Mouse (Mus musculus): ENCODE measurements at regions not wholly inside any gene's neighbourhood (a gene's known extent, or its start where the extent isn't known, plus 50 kb on each side); places are given as distances from the start of the nearest gene placed in this dataset.

DNA sequence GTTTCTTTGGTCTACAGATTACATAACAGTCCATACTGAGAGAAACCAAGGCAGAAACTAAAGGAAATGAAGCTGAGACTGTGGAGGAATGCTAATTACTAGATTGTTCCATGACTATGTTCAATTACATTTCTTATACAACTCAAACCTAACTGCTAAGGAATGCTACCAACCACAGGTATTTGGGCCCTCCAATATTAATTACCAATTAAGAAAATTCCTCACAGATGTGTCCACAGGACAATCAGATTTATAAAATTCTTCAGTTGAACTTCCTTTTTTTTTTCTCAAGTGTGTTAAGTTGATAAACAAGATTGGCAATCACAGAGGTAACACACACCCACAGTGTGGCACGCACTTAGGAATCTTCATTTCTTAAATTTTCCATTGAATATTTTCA, 196.8 kb upstream of the A730009L09Rik start:
- Histone ChIP-seq H3K27ac (no peak overlapping the region), H3K4me3 (no peak overlapping the region)
- intact Hi-C loops (cut with DNase I), result no loop called here
- DNase-seq (ENCODE audit: extremely low spot score in 1 of 2, low spot score in 2 of 2), result no peak
- no peak for TF ChIP-seq CTCF (IDR thresholded peaks at IDR 0.05)

DNA sequence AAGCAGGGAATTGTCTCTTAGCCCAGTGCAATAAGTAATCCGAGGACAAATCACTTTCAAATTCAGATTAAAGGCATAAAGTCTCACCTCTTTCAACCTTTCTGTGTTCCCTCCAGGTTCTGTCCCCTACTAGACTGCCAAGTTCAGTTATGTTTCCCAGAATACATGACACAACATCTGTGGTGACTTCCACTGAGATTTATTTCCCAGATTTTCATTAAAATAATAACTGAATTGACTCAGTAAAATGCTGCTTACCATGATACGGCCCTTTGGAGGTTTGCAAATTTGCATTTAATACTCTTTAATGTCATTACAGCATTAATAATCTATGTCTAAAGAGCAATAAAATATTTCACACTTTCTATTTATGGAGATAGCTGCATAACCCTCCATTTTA, 193.4 kb upstream of the A730009L09Rik start:
- DNase-seq (ENCODE audit: extremely low spot score in 1 of 2, low spot score in 2 of 2), result no peak
- TF ChIP-seq CTCF (IDR thresholded peaks at IDR 0.05), result no peak
- intact Hi-C loops (cut with DNase I), result no loop called here
- no peak overlapping the region for H3K4me3 ChIP-seq
- no peak overlapping the region for H3K27ac ChIP-seq

DNA sequence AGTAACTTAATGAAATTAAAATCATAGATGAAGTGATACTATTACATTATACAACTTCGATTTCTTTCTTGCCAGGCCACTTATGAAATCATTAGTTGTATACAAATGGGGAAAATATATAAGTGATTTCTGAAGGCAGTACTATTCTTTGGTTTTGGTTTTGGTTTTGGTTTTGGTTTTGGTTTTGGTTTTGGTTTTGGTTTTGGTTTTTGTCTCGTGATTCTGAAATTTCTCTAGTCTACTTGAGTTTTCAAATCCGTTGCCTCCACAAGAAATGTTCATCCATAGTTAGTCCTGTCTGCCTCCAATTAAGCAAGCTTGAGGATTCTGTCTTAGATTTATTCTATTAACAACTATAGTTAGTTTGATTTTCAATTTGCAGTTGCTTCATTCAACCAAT, 184.6 kb upstream of the A730009L09Rik start:
- no peak for DNase-seq (ENCODE audit: extremely low spot score in 1 of 2, low spot score in 2 of 2)
- Histone ChIP-seq H3K4me3 (no peak overlapping the region), H3K27ac (no peak overlapping the region)
- intact Hi-C loops (cut with DNase I), result no loop called here
- no peak for TF ChIP-seq CTCF (IDR thresholded peaks at IDR 0.05)

DNA sequence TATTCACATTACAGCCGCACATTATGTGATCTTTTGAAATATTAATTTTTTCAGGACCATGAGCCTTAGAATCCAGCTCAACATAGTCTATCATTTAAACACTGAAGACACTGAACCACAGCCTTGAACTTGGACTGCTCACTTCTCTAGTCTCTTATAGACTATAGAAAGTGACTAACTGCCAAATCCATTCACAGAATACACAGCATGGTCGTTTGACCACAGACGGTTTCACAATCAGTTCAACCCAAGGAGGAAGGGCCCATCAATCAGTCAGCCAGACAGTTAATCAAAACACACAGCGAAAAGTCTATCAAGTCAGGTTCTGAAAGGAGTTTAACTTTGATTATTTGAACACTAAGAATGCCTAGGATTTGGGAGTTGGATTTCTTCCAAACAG, 168.8 kb upstream of the A730009L09Rik start:
- intact Hi-C loops (cut with DNase I), result no loop called here
- no peak for DNase-seq (ENCODE audit: extremely low spot score in 1 of 2, low spot score in 2 of 2)
- no peak overlapping the region for H3K4me3 ChIP-seq
- no peak for TF ChIP-seq CTCF (IDR thresholded peaks at IDR 0.05)
- no peak overlapping the region for H3K27ac ChIP-seq

DNA sequence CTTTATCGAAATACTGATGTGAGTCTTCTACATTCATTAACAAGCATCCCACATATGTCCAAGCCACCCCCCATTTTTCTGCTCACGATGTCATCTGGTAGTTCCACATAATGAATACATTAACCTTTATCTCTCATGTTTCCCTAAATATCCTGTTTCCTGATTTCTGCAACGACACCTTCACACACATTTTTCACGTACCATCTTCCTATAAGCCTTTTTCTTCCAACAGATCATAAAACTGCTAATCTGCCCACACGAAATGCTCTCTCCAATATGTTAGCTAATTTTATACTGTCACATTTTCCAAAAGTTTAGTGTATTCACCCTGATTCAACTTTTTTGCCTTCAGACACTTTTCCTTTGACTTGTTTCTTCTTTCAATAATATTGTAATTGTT, 159.8 kb upstream of the A730009L09Rik start:
- no peak for DNase-seq (ENCODE audit: extremely low spot score in 1 of 2, low spot score in 2 of 2)
- no peak overlapping the region for H3K4me3 ChIP-seq
- no peak overlapping the region; the same call in 1 of the 2 replicates for H3K27ac ChIP-seq
- no peak for TF ChIP-seq CTCF (IDR thresholded peaks at IDR 0.05)
- intact Hi-C loops (cut with DNase I), result no loop called here

DNA sequence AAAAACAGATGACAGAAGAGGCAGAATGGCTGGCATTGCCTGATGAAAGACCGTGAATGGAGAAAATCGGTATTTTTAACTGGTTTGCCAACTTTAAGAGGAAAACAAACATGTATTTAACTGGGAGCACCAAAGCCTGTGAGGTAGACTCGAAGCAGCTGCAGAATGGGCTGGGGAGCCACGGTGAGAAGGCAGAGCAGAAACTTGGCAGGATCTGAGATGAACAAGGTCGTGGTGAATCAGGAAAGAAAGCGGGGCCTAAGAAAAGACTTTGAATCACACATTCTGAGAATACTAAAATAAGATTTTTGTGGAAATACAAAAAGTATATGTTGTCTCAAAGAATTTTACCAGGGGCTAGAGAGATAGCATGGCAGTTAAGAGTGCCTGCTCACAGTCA, 149.0 kb upstream of the A730009L09Rik start:
- intact Hi-C loops (cut with DNase I), result loop anchor here (5.0 kb wide), 1 partner anchor 1934 kb away; no protein-coding TSS in a partner anchor
- DNase-seq (ENCODE audit: extremely low spot score in 1 of 2, low spot score in 2 of 2), result no peak
- TF ChIP-seq CTCF (IDR thresholded peaks at IDR 0.05), result no peak
- Histone ChIP-seq H3K27ac (no peak overlapping the region; the same call in 1 of the 2 replicates), H3K4me3 (no peak overlapping the region)

DNA sequence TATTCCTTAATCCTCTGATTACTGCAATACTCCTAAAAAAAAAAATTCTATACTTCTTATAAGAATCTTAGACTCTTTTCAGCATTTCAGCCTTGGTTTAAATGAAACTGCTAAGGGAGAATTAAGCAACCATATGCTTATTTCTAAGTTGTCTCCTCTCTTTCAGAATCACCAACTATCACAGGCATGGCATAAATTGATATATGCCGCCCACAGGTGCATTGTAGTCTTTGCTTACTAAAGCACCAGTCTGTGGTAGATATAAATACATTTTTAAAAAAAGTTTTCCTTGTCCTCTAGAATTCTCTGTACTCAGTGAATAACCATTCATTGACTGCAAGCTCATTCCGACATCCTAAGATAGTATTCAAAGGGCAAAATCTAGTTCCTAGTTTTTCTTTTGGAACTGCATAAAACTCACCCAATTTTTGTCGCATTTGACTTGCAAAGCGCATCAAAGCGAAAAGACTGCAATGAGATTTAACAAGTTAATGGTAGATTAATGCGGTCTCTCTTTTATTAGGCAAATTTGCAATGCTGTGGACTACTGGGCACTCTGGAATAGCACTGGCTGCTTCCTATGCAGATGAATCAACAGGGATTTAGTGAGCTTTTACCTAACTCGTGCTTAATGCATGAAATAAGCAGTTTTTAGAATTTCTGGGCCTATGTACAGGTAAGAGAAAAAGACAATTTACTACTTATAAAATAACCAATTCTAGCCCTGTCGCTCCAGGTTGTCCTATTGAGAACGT, 145.8 kb upstream of the A730009L09Rik start:
- TF ChIP-seq CTCF (IDR thresholded peaks at IDR 0.05), result no peak
- intact Hi-C loops (cut with DNase I), result loop anchor here (5.0 kb wide), 1 partner anchor 1937 kb away; no protein-coding TSS in a partner anchor
- H3K4me3 ChIP-seq, result no peak overlapping the region
- no peak overlapping the region for H3K27ac ChIP-seq
- no peak for DNase-seq (ENCODE audit: extremely low spot score in 1 of 2, low spot score in 2 of 2)

DNA sequence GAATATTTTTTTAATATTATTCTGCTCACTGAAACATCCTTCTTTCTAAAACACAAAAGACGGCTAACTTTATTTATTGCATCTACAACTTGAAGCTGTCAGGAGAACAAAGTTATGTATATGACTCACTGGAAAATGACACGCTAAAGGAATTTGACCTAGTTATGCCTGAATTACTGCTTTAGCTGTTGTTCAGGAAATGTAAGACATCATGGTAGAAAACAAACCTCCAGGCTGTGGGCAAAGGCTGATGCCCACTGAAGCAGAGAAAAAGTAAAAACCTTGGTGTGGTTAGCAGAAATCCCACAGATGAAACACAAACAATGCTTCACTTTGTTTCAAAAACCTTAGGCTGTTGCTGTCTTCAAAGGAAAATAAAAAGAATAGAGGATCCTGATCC, 136.5 kb upstream of the A730009L09Rik start:
- Histone ChIP-seq H3K27ac (no peak overlapping the region), H3K4me3 (no peak overlapping the region)
- intact Hi-C loops (cut with DNase I), result no loop called here
- TF ChIP-seq CTCF (IDR thresholded peaks at IDR 0.05), result no peak
- DNase-seq (ENCODE audit: extremely low spot score in 1 of 2, low spot score in 2 of 2), result no peak

DNA sequence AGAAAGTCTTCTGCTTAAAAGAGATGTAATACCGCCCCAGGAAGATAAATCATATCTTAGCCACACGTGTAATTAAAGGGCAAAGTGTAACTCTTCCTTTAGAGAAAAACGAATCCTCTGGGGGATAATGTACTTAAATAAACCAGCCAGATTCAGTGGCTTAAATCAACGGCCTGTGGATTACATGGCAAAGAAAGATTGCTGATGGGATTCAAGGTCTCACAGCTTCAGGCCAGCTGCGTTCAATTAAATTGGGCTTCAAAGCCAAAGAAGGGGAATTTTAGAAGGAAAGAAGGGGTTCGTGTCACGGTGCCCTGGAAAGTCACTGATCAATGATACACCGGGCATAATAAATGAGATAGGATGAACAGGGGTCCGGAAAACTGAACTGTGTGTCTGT, 123.2 kb upstream of the A730009L09Rik start:
- Histone ChIP-seq H3K27ac (no peak overlapping the region), H3K4me3 (no peak overlapping the region)
- intact Hi-C loops (cut with DNase I), result no loop called here
- no peak for DNase-seq (ENCODE audit: extremely low spot score in 1 of 2, low spot score in 2 of 2)
- TF ChIP-seq CTCF (IDR thresholded peaks at IDR 0.05), result no peak

DNA sequence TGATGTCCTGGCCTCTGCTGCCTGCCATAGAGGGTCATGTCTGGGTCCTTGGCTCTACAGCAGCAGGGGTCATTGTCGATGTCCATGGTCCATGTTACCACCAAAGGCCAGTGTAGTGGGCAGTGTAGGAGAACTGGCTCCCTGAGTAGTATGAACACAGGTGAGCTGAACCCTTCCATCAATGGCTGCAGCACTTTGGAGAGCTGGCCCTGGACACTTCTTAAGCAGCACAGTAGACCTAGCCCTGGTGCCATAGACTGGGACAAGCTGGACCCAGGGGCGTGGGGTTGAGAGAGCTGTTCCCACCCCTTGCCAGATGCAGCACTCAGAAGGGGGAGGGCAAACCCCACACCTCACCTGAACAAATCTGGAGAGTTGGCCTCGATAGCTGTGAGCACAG, 120.0 kb upstream of the A730009L09Rik start:
- intact Hi-C loops (cut with DNase I), result no loop called here
- no peak for DNase-seq (ENCODE audit: extremely low spot score in 1 of 2, low spot score in 2 of 2)
- H3K4me3 ChIP-seq, result no peak overlapping the region
- no peak overlapping the region for H3K27ac ChIP-seq
- TF ChIP-seq CTCF (IDR thresholded peaks at IDR 0.05), result no peak

DNA sequence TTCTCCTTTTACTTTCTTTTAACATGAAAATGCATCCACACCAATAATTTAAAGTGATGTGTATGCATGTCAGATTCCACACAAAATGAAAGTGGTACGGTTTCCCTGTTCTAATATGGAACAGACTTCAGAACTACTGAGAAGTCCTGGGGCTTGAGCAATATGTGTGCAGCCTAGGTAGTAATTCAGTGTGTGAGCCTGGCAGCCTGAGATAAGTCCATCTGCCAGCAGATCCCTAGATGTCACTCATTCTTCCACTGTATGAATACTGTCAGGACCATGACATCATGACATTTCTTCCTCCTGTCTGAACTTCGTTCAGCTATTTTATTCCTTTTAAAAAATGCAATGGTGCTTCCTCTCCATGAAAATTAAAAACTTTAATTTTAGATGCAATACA, 93.3 kb upstream of the A730009L09Rik start:
- H3K27ac ChIP-seq, result no peak overlapping the region
- intact Hi-C loops (cut with DNase I), result no loop called here
- DNase-seq (ENCODE audit: extremely low spot score in 1 of 2, low spot score in 2 of 2), result no peak
- no peak overlapping the region for H3K4me3 ChIP-seq
- TF ChIP-seq CTCF (IDR thresholded peaks at IDR 0.05), result no peak

DNA sequence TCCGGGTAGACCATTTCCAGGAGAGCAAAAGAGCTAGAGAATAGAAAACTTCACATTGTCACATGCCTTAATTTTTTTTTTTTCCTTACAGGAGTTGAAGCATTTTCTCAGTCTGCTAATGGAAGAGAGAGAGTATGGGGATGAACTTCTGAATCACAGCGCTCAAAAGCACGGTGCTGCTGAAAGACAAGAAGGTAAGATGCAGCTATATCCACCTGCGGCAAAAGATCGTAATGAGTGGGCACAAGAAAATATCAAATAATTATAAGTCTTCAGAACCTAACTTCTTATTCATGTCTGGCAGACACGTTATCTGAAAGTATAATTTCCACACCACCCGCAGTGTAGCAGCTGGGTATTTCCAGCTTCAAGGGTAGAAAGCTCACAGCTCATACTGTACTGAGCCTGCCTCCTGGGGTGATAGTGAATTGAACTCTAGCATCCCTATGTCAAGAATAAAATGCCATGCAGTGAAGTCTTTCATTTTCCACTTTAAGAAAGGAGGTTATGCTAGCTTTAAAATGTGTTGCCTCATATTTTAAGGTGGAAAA, 87.9 kb upstream of the A730009L09Rik start:
- intact Hi-C loops (cut with DNase I), result no loop called here
- no peak for TF ChIP-seq CTCF (IDR thresholded peaks at IDR 0.05)
- Histone ChIP-seq H3K27ac (no peak overlapping the region), H3K4me3 (no peak overlapping the region)
- DNase-seq (ENCODE audit: extremely low spot score in 1 of 2, low spot score in 2 of 2), result no peak

DNA sequence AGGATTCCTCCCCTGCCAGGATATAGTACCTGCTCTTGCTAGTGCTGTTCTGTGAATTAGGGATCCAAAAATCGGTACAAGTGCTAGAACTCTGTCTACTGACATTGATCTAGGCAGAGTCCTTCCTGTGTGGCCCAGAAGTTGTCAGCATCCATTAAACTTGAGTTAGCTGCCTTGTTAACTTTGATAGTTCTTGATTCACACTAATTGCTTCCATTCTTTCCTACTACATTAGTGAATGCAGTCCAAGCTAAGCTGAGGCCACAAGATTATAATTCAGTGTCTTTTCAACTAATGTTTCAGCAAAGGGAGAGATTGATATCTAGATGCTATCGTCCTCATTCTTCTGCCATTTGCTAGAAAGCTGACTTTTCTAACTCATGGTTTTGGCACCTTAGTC, 58.3 kb upstream of the A730009L09Rik start:
- no peak overlapping the region for H3K4me3 ChIP-seq
- intact Hi-C loops (cut with DNase I), result no loop called here

More for the DNA sequence above, 58.3 kb upstream of the A730009L09Rik start:
- no peak for TF ChIP-seq CTCF (IDR thresholded peaks at IDR 0.05)
- no peak for DNase-seq (ENCODE audit: extremely low spot score in 1 of 2, low spot score in 2 of 2)
- H3K27ac ChIP-seq, result no peak overlapping the region
